Mouse (Mus musculus): ENCODE measurements around the gene Dync1i2.

The Dync1i2 gene

DNA sequence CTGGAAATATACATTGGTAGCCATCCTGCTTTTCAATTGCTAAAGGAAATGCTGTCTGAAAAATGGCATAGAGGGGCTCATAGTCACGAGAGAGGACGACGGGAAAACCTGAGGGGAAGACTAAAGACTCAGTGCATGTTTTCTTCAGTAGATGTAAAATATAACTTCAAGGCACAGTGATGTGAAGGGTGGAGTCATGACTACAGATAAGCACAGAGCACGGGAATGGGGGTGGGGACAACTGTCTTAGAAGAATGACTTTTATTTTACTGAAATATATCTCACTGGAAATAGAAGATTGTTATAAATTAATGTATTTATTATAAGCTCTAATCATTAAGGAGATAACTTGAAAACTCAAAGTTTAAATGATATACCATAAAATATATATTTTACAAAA lies 58.6 kb downstream of the Dync1i2 start:
- DNase-seq (ENCODE audit: low read depth, low spot score): no peak

DNA sequence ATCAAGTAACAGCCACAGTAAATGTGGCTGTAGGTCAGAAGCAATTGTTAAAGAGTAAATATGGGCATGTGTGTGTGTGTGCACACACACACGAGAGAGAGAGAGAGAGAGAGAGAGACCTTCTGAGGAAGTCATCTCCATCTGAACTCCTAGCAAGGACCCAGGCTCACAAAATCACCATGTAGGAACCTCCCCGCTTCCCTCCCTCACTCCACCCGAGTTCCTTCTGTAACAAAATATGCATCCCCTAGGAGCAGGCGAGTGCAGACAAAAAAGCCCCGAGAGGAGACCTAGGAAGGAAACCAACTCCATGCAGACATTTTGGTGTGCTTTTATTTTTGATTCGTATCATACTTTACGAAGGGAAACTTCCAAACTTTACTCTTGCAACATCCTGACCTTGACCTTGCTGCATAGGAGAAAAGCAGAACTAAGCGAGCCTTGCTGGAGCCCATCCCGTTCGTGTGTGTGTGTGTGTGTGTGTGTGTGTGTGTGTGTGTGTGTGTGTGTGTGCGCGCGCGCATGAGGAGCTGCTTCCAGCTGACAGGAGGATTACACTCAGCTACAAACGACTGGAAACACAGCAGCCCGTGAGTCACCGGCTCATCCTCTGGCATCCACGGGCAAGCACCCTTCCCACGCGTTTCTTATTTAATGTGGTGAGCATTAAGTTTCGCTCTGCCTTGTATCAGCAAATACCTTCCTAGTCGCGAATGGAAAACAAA lies 62.6 kb downstream of the Dync1i2 start:
- DNase-seq (ENCODE audit: low read depth, low spot score): no peak

DNA sequence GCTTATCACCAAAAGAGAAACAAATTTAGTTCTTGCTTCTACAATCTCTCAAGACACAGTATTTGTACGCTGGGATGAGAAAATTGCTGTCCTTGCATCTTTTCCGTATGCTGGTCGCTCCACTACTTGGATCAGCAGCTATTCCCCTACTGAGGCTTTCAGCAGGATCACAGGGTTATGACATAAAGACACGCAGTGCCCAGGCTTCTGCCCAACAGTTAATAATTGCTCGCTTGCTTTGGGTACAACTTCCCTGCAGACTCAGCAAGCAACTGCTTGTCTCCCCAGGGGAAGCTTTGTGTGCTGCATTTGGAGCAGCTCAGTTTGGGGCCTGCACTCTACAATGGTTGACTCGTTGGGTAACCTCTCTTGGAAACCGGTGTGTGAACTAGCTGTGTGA lies 64.2 kb downstream of the Dync1i2 start:
- no peak for DNase-seq (ENCODE audit: low read depth, low spot score)

DNA sequence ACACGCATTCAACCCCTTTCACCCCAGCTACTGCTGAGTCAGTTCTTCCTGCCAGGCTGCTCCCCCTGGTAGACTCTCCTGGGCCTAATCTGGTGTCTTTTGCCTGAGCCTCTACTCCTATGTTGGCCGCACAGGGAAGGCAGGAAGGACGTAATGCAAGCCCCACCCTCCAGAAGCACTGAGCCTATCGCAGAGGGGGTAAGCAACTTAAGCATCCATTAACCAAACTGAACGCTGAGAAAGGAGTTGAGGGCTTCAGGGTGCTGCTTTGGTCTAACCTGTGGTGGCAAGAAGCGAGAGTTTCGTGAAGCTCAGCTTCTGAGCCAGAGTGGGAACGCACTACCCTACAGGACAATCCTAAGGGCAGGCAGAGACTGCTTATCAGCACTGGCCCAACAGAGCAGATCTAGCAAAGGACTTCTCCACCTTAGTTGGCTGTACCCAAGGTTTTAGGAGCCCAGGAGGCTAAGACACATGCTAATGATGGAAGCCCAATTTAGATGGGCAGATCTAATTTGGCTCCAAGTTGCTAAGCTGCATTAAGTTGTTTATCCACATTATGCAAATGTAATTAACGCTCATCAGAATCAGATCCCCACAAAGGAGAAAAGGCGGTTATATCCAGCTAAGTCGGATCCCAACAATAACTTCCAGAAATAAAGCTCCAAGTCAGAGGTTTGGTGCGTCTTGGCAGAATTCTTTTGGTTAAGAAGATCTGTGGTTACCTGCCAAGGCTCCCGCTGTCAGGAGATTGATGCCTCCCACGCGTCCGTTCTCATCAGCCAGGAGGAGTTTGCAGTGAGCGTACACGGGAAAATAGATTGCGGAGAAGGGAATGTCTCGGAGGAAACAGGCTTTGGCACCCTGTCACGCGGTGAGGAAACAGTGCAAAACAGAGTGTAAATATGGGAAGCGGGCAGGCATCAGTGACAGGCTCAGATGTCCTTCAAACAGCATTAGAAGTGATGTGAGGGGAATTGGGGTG lies 67.6 kb downstream of the Dync1i2 start:
- DNase-seq (ENCODE audit: low read depth, low spot score): no peak

DNA sequence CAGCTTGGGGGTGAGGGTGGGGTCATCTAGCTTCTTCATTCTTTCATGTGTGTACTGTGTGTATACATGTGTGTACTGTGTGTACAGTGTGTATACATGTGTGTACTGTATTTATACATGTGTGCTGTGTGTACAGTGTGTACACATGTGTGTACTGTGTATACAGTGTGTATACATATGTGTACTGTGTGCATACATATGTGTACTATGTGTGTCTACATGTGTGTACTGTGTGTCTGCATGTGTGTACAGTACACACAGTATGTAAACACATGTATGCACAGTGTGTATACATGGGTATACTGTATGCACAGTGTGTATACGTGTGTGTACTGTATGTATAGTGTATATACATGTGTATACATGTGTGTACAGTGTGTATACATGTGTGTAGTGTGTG lies 70.5 kb downstream of the Dync1i2 start:
- DNase-seq (ENCODE audit: low read depth, low spot score): no peak

DNA sequence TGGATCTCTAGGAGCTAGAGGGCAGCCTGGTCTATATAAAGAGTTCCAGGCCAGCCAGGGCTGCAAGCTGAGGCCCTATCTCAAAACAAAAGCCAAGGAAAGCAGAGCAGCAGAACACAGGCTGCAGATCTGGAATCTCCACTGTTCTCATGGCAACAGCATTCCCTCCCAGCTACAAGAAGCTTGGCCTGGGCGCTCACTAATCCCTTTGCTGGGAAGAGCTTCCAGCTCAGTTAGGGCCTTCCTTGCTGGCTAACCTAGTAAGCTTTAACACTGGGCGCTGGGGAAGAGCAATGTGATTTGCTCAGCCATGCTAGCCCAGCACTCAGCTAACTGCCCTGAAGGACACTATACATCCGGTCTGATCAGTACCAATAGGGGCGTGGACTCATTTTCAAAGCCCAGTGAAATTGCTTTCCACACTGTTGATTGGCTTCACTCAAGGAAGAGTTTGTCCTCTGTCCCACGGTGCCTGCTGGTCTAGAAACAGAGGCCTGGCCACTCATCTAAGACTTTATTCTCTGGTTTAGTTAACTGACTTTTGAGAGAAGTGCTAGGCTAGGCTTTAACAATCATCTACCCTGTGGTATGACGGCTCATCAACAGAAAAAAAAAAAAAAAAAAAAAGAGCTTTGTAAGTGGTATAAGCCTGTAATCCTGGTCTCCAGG lies 78.7 kb downstream of the Dync1i2 start:
- DNase-seq (ENCODE audit: low read depth, low spot score): peak; percentile 50

DNA sequence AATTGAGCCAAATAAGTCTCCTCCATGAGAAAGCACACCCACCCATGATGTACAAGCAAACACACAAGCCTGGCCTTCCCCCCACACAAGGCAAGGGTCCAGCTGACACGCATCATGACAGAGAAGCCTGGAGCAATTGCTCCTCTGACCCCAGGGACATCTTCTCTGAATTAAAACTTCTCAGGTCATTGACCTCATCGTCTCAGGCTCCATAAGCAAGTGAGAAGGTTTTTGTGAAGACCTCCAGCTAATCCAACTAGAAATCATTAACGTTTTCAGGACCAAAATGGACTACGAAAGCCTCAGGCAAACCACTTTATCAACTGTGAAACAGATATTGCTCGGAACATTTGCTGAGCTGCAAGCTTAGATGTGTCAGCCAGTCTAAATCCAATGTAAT lies 80.1 kb downstream of the Dync1i2 start:
- DNase-seq (ENCODE audit: low read depth, low spot score): no peak

DNA sequence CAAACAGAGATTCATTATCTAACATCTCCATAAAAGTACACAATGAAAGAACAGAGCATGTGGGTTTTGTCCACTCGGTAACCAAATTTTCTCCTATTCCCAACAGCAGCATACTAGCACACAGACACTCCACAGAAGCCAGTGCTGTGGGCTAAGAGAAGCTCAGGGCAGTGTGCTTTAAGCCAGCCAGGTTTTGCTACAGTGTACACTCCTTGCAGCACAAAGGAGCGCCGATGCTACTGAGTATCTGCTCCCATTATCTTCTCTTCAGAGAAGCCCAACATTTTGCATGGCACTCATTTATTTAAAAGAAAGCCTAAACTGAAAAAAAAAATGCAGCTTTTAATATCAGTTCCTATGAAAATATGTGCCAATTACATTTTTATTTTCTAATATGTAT lies 82.5 kb downstream of the Dync1i2 start:
- no peak for DNase-seq (ENCODE audit: low read depth, low spot score)

DNA sequence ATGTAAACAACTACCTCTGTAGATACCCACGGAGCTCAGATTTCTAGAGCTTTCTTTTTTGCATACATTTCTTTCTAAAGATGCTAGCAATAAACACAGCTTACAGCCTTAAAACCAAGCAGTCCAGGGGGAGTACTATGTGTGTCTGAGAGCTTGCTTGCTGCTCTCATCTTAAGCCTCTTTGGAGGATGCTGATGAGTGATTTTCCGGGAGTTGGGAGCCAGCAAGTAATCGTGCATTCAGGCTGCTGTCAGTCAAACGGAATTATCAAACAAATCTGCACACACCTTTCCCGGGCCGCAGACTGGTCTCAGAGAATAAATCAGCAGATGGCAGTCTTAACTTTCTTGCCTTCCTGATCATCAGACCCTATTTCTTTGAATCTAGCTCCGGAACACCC lies 83.0 kb downstream of the Dync1i2 start:
- DNase-seq (ENCODE audit: low read depth, low spot score): peak; percentile 55

DNA sequence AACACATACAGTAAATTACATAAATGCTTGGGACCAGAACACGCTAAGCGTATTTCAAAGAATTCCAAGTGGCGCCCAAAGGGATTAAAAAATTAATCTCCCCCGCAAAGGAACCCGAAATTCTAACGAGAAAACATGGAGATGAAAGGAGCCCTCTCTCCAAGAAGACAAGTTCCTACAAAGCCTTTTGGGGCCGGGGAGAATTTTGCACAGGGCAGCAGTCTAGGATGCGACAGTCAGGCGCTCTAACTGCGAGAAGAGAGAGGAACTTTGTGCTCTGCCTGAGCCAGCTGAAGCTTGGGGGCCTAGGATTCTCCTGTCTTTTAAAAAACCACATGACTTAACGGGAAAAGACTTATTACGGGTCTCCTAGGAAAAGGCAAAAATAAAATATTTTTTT lies 84.3 kb downstream of the Dync1i2 start:
- DNase-seq (ENCODE audit: low read depth, low spot score): no peak

DNA sequence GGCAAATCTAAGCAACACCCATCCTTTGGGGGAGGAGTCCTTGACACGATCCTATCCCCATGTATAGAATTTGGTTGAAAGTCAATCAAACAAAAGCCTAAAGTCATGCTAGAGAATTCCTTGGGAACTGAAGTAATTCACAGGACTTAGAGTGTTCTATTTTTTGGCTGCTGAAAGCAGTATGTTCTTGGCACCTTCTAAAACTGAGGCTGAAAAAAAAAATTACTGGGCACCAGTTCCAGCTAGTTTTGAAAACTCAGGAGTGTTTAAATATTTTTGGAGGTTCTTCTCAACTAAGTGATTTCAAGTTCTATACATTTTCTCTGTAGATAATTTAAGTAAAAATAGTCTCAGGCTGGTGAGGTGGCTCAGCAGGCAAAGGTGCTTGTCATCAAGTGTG lies 86.0 kb downstream of the Dync1i2 start:
- DNase-seq (ENCODE audit: low read depth, low spot score): no peak

DNA sequence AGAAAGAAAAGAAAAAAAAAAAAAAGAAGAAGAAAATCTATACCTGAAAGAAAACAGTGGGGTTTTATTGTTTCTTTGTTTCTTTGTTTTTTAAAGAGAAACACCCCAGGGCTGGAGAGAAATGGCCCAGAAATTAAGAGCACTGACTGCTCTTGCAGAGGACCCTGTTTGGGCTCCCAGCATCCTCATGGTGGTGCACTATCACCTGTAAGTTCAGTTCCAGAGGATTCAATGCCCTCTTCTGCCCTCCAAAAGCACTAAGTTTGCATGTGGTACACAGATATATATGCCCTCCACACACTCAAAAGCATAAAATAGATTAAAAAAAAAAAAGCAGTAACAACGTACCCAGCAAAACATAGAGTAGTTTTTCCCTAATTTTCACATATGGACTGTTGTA lies 87.2 kb downstream of the Dync1i2 start:
- no peak for DNase-seq (ENCODE audit: low read depth, low spot score)

DNA sequence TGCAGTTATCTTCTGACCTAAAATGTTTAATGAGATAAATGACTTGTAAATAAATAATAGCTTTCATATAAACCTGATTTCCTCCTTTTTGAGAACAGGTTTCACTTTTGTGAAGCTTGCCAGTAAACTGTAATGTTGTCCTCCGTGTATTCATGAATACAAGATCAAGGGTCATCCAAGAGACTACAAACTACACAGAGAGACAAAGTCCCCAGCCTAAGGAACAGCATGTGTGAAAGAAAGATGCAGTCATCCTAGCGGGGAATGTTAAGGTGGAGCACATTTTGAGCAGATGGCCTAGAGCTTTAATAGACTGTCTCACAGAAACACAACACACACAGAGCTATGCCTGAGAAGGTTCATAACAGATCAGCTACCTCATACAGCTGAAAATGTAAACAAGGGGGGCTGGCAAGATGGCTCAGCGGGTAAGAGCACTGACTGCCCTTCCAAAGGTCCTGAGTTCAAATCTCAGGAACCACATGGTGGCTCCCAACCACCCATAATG lies 90.7 kb downstream of the Dync1i2 start:
- no peak for DNase-seq (ENCODE audit: low read depth, low spot score)

DNA sequence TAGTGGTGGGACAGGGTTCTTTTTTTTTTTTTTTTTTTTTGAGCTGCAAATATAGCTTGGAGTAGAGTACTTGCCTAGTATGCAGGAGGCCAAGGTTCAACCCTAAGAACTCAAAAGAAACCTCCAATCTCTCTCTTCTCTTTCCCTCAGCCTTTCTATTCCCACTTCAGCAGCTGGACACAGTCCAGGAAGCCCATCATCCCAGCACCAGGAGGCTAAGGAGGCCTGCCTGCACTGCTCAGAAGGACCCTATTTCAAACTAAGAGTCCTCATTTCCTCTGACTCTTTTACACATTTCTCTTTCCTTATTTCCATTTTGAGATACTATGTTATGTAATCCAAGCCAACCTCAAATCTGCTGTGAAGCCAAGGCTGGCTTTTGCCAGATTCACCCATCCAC lies 91.7 kb downstream of the Dync1i2 start:
- DNase-seq (ENCODE audit: low read depth, low spot score): no peak

DNA sequence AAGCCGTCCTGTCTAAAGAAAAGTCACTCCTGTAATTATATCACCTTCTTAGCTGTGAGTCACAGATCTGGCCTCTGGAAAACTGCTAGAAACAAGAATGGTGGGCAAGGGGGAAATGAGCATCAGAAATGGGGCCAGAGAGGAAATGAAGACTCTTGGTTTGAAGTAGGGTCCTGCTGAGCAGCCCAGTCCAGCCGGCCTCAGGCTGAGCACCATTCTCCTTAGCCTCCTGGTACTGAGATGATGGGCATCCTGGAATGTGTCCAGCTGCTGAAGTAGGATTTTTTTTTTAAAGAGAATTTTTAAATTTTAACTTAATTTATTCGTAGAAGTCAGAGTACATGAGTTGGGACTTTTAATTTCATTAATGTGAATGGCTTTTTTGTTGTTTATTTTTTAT lies 93.3 kb downstream of the Dync1i2 start:
- no peak for DNase-seq (ENCODE audit: low read depth, low spot score)

DNA sequence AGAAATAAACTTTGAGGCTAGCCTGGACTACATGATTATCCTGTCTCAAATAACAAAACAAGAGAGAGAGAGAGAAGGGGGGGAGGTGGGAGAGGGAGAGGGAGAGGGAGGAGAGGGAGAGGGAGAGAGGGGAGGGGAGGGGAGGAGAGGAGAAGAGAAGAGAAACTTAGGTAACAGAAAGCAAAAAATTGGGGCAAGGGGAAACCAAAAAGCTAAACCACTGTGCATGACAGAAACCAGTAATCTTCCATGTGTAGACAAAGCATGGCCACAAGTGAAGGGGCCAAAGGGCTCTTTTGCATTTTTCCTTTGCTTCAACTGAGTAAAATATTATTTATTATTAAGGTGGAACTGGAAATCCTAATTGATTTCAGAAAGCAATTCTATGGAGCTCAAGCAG lies 94.9 kb downstream of the Dync1i2 start:
- DNase-seq (ENCODE audit: low read depth, low spot score): no peak

DNA sequence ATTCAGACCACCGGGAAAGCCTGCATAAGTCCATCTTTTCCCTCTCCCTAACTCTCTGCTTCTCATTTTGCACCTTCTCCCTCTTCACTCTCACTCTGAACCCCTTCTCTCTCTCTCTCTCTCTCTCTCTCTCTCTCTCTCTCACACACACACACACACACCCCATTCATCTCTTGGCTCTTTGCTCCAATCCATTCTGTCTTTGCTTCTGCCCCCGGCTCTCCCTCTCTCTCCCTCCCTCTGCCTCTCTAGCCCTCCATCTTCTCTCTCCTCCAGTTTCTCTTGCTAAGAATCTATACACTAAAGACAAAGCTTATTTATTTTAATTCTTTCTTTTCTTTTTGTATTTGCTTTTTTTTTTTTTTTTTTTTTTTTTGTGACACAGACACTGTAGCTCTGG lies 98.2 kb downstream of the Dync1i2 start:
- DNase-seq (ENCODE audit: low read depth, low spot score): no peak

DNA sequence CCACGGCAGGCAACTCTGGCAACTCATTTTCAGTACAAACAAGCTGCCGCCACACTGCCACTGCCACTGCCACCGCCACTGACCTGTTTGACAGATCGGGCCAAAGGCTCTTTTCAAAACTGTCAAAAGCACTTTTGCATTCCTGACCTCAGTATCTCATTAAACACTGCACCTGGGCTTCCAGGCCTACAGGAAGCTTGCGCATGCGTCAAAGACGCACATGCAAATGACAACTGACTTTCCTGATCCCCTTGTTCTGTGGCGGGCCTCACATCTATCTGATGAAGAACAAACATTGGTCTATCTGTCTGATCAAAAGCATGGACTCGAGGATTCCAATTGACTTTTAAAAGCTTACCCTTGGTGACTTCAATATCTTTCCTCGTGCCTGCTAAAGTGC lies 100.6 kb downstream of the Dync1i2 start:
- DNase-seq (ENCODE audit: low read depth, low spot score): no peak

Measured in retina, postnatal 7 days (tissue).